Mouse (Mus musculus) v-Abl transformed pro-B cells (cell line): ENCODE measurements around the gene Dnajb1.

ENCODE experiments used
- in situ Hi-C, 2 experiments: fragments of 400-800 bp; cut with MboI; formaldehyde crosslinking; loops; one replicate each; pipeline ENCODE4 v1.15.1; 2025; ENCODE audit not compliant: unreplicated experiment in 2 of 2

The Dnajb1 gene

DNA sequence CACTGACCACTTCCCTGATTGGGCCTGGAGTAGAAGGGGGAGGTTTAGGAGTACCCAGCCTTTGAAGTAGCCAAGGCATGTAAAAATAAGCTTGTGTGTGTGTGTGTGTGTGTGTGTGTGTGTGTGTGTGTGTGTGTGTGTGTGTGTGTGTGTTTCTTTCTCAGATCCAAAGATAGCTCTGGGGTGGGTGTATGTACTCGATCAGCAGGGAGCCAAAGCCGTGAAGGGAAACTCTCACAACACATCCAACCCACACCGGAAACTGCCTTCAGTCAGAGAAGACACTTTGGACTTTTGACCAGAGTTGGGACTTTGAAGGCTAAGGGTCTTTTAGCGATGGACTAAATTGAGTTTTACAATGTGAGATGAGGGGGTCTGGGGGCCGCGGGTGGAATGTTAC, 41.7 kb downstream of the Dnajb1 start:
- in situ Hi-C loops, result no loop called here

- in situ Hi-C loops, result no loop called here
Observed at GRCm38 (mm10) chr8:83652030-83652743, 44.2 kb downstream of the Dnajb1 start, which contains the start of gene Gipc1. Gene Gipc1 (plus strand): TSS chr8:83652677.

DNA sequence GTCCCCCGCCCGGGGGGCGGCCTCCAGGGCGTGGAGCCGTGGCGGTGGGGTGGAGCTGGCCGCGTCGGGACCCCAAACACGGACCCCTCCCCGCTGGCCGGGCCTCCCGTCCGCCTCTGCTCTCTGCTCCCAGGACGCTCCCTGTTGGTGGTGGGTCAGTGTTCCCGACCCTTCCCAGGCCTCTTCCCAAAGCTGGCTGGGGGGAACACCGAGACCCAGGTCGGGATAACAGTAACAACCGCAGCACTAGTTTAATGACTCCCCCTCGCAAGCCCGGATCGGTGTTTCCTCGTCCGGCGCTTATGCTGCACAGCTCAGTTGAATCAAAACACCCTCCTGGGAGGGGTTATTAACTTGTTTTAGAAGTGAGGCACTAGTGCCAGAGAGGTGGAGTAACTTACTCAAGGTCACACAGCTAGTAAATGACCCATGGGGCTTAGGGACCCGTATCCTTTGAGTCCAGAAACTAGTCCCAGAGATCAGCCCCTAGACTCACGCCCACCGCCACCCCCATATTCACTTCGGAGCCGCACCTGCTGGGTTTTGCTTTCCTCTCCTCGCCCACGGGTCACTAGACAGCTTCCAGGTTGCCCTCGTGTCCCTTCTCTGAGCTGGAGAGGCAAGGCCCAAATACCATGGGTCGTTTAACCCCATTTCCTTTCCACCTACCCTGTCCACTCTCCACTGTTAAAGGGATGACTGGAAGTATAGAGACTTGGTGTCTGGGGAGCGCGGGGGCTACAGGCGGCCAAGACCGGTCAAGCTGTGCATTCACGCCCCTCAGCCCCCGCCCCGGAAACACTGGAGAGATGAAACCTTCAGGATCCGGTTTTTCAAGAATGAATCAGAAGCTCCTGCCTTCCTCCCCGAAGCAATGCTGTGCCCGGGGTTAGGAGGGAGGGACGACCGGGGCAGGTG, 45.0 kb downstream of the Dnajb1 start:
- in situ Hi-C loops, result no loop called here

- in situ Hi-C loops, result no loop called here
Observed at GRCm38 (mm10) chr8:83653662-83654017, 45.6 kb downstream of the Dnajb1 start.

DNA sequence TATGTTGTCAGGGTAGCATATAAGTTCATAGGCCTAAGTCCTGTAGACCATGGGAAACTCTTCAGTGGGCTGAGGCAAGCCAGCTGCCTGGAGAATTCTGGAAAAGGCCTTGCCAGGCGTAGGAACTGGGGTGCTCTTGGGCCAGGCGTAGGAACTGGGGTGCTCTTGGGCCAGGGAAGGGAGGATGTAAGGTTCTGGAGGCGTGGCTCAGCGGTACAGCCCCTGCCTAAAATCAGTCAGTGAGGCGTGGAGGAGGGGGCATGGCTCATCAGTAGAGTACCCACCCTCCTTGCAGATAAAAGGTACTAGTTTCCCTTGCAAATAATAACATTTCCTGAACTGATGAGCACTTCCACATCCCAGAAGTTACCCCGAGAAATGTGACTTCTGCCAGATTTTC, 46.7 kb downstream of the Dnajb1 start:
- in situ Hi-C loops, result loop anchor here in 1 of 2 experiments (5.0 kb wide), 1 partner anchor 243 kb away; no protein-coding TSS in a partner anchor

DNA sequence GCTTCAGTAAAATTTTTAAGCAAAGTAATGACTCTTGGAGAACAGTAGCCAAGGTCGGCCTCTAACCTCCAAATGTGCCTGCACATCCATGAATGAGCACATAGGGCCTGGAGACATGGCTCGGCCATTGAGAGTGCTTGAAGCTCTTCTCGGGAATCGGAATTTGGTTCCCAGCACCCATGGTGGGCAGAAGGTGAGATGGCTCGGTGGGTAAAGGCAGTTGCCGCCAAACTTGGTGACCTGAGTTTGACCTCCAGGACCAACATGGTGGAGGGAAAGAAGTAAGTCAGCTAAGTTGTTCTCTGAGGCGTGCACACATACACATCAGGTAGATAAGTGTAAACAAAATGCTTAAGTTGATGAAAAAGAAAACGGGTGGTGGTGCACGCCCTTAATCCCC, 48.0 kb downstream of the Dnajb1 start:
- in situ Hi-C loops, result loop anchor here in 1 of 2 experiments (5.0 kb wide), 1 partner anchor 241 kb away; no protein-coding TSS in a partner anchor

- in situ Hi-C loops, result loop anchor here in 1 of 2 experiments (5.0 kb wide), 1 partner anchor 241 kb away; no protein-coding TSS in a partner anchor
Observed at GRCm38 (mm10) chr8:83656484-83657246, 48.7 kb downstream of the Dnajb1 start.

DNA sequence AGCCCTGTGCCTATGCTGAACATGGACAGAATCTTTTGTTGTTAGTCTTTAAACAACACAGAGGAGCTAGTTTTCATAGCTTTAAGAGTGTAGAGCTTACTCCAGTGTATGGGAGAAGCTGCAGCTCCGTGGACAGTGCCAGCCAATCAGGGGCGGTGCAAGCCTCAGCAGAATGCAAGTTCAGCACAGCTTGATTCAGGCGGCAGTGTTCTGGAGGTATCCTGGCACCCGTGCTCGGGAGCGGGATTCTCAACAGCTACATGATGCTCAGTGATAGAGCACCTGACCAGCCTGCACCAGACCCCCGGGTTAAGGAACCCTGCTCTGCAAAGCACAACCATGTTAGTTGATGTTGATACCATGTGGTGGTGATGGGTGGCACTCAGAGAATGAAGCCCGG, 52.6 kb downstream of the Dnajb1 start:
- in situ Hi-C loops, result loop anchor here in 1 of 2 experiments (5.0 kb wide), 1 partner anchor 237 kb away; no protein-coding TSS in a partner anchor

DNA sequence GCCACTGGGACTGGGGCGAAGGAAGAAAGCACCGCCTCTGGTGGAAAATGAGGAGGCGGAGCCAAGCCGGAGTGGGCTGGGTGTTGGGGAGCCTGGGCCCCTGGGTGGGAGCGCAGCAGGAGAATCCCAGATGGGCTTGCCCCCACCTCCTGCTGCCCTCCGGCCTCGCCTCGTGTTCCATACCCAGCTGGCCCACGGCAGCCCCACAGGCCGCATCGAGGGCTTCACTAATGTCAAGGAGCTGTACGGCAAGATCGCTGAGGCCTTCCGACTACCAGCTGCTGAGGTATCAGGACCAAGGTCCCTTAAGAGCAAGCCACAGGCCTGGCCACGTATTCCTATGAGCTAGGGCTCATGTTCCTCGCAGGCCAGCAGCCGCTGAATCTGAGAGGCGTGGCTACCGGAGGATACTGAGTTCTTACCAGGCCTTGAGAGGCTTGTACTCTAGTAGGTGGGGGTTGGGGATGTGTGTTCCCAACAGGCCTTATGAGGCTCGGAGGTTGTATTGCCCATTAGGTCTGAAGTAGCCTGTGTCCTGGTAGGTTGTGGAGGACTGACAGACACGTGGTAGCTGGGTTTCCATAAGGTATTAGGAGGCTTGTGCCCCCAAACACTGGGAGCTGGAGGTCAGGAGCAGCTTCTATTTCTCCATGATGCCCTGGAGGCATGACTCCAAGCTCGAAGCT, 53.1 kb downstream of the Dnajb1 start:
- in situ Hi-C loops, result loop anchor here in 1 of 2 experiments (5.0 kb wide), 1 partner anchor 236 kb away; no protein-coding TSS in a partner anchor
